Mouse (Mus musculus) neural tube, embryonic 11.5 days (tissue): ENCODE results near the gene Cldn8. TPM values are rescaled to one million over a fixed set of nuclear protein-coding genes. Genes with fewer than 3 reads are reported as not detected.

Experiments
- ATAC-seq: fragments of 200-750 bp; cut with Nextera tagmentation; 2 replicates; pipeline ENCODE4 v1.8.0; 2017; ENCODE audit warnings: moderate number of reproducible peaks, mild to moderate bottlenecking, moderate TSS enrichment, moderate library complexity; ENCODE audit not compliant: insufficient read depth, low FRiP score, low TSS enrichment
- DNase-seq: peaks from one replicate; pipeline ENCODE4 v3.0.0-alpha.2; 2015; ENCODE audit warnings: low spot score
- H3K27ac ChIP-seq: fragments of 300-500 bp; sonication (generic); 2 replicates; pipeline ENCODE4 v1.5.1; 2014; ENCODE audit warnings: low read depth, mild to moderate bottlenecking, low read length
- H3K27me3 ChIP-seq: fragments of 300-500 bp; sonication (generic); 2 replicates; pipeline ENCODE4 v1.6.1; 2014; ENCODE audit warnings: mild to moderate bottlenecking, low read length, mixed read lengths; ENCODE audit not compliant: control insufficient read depth, insufficient read depth
- H3K36me3 ChIP-seq: fragments of 300-500 bp; sonication (generic); 2 replicates; pipeline ENCODE4 v1.6.1; 2014; ENCODE audit warnings: mild to moderate bottlenecking, low read length, moderate library complexity, mixed read lengths; ENCODE audit not compliant: control insufficient read depth, insufficient read depth
- H3K4me1 ChIP-seq: fragments of 300-500 bp; sonication (generic); 2 replicates; pipeline ENCODE4 v1.6.1; 2014; ENCODE audit warnings: low read length, mixed read lengths; ENCODE audit not compliant: control insufficient read depth, insufficient read depth
- H3K4me2 ChIP-seq: fragments of 300-500 bp; sonication (generic); 2 replicates; pipeline ENCODE4 v1.6.1; 2014; ENCODE audit warnings: low read depth, mild to moderate bottlenecking, moderate library complexity
- H3K4me3 ChIP-seq: fragments of 300-500 bp; sonication (generic); 2 replicates; pipeline ENCODE4 v1.5.1; 2014; ENCODE audit warnings: low read depth, low read length
- H3K9ac ChIP-seq: fragments of 300-500 bp; sonication (generic); 2 replicates; pipeline ENCODE4 v1.6.1; 2014; ENCODE audit warnings: mild to moderate bottlenecking, low read length
- H3K9me3 ChIP-seq: fragments of 300-500 bp; sonication (generic); 2 replicates; pipeline ENCODE4 v1.6.1; 2016; ENCODE audit warnings: low read length; ENCODE audit not compliant: control insufficient read depth
- WGBS: fragments of 180-500 bp; shearing (Covaris S2); extraction: QIAGEN DNeasy Blood & Tissue Kit; methylation state at CpG from one replicate; pipeline ENCODE4 v1.1.7; 2014; 5-methylcytosine and 5-hydroxymethylcytosine counted together
- polyA plus RNA-seq: library from polyadenylated mRNA; unstranded; fragments of >200 nt; fragmentation: Nextera tagmentation; extraction: Ambion mirVana; gene quantifications from 2 replicates; pipeline ENCODE4 v1.2.1, GENCODE M21; 2014

The Cldn8 gene
- polyA plus RNA-seq, 1 experiment from 2014 or later = 1.4 TPM

GRCm38 (mm10) chr16:88539841-88540487 lies 23.0 kb downstream of the Cldn8 start:
- Histone ChIP-seq H3K4me1 (no peaks in the 10 kb centered on the region), H3K9ac (no peak overlapping the region), H3K4me2 (no peak overlapping the region), H3K27me3 (no peaks in the 10 kb centered on the region), H3K27ac (no peak overlapping the region), H3K9me3 (no peaks in the 10 kb centered on the region), H3K4me3 (no peak overlapping the region), H3K36me3 (no peaks in the 10 kb centered on the region)
- ATAC-seq (no peak), DNase-seq (no peak)
- WGBS = 79% methylated on average over 3 of the region's 3 CpGs

DNA sequence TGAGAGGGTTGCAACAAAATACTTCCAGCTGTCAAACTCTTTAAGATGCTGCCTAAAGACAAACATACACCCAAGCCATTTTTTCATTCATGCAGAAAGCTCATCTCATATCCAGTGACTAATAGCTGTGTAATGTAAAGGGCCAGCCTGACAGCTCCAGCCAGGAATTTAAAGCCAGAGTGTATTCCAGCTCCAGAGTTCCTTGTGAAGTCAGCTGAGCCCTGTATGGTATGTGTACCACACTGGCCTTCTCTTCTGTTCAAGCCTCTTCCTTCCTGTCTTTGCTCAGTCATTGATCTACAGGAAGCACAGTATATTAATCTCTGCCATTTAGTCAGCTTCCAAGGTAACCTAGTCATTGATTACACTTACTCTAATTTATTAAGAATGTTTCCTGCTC lies 51.6 kb downstream of the Cldn8 start:
- Histone ChIP-seq H3K27ac (no peak overlapping the region), H3K4me3 (no peak overlapping the region)
- ATAC-seq = no peak

More for the DNA sequence above, 51.6 kb downstream of the Cldn8 start:
- H3K4me1 ChIP-seq = no peaks in the 10 kb centered on the region
- no peaks in the 10 kb centered on the region for H3K9me3 ChIP-seq
- H3K9ac ChIP-seq = no peak overlapping the region
- DNase-seq = no peak
- H3K4me2 ChIP-seq = no peak overlapping the region
- no peaks in the 10 kb centered on the region for H3K36me3 ChIP-seq
- H3K27me3 ChIP-seq = no peaks in the 10 kb centered on the region

Other genes starting within 250 kb of the Cldn8 start
- gene Cldn17, start 56.2 kb downstream of the Cldn8 start, polyA plus RNA-seq = not detected in 2 replicates
- gene Krtap24-1, start 49.1 kb upstream of the Cldn8 start, polyA plus RNA-seq = not detected in 2 replicates
- gene 2310079G19Rik, start 64.5 kb upstream of the Cldn8 start, polyA plus RNA-seq = not detected in 2 replicates
- gene Krtap26-1, start 84.6 kb upstream of the Cldn8 start, polyA plus RNA-seq = not detected in 2 replicates
- not detected in 2 replicates for gene Krtap27-1, start 108.5 kb upstream of the Cldn8 start, polyA plus RNA-seq
- gene 2310061N02Rik, start 144.8 kb upstream of the Cldn8 start, polyA plus RNA-seq = not detected in 2 replicates
- gene Krtap13-1, start 165.7 kb upstream of the Cldn8 start, polyA plus RNA-seq = not detected in 2 replicates
- not detected in 2 replicates for gene Krtap13, start 188.5 kb upstream of the Cldn8 start, polyA plus RNA-seq
- gene 2310034C09Rik, start 195.7 kb upstream of the Cldn8 start, polyA plus RNA-seq = not detected in 2 replicates
- gene 2310057N15Rik, start 211.0 kb upstream of the Cldn8 start, polyA plus RNA-seq = not detected in 2 replicates
- gene Gm5965, start 214.7 kb upstream of the Cldn8 start, polyA plus RNA-seq = not detected in 2 replicates
- gene Gm20741, start 249.0 kb upstream of the Cldn8 start, polyA plus RNA-seq = not detected in 2 replicates